Mouse (Mus musculus) c-Kit-negative CD71-positive TER-119-positive erythroid progenitor cells, embryonic 14.5 days (primary cell): ENCODE measurements around the gene Snx3.

Experiments
- DNase-seq: peaks from one replicate; pipeline ENCODE4 v3.0.0-alpha.2; 2013; ENCODE audit warnings: low read depth, low spot score

The Snx3 gene

DNA sequence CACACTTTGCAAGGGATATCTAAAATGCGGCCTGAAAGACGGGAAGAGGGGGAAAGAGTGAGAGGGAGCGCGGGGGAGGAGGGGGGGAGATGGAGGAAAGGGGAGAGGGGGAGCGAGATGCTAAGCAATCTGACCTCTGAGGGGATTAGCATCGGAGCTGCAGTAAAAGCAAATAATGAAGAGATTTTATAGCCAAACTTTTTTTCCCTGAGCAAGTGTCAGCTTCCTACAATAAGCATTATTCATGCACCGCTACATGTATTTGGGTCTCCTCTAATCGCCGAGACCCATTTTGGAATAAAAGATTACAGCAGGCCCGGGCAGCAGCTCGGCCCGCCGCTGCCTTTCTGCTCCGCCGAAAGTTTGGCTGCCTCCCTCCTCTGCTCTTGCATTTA, 76.4 kb downstream of the Snx3 start:
- DNase-seq: no peak

- DNase-seq: no peak
Measured at GRCm38 (mm10) chr10:42578698-42579474, 77.1 kb downstream of the Snx3 start.

- no peak for DNase-seq
Measured at GRCm38 (mm10) chr10:42579475-42580130, 77.8 kb downstream of the Snx3 start.

- DNase-seq: no peak
Measured at GRCm38 (mm10) chr10:42580131-42580950, 78.5 kb downstream of the Snx3 start.

DNA sequence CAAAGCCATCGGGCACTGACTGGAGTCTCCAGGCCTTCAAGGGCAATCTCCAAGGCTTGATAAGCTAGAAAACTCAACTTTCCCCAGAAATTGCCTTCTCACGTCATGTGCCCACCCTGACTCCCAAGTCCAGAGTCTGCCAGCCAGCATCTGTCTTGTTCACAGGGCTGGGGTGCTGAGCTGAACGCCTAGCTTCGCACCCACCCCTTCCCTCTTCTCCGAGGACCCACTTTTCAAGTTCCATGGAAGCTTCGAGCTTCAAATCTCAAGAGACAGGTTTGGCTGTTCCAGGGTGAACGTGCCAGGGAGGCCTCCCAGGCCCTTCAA, 79.1 kb downstream of the Snx3 start:
- no peak for DNase-seq

DNA sequence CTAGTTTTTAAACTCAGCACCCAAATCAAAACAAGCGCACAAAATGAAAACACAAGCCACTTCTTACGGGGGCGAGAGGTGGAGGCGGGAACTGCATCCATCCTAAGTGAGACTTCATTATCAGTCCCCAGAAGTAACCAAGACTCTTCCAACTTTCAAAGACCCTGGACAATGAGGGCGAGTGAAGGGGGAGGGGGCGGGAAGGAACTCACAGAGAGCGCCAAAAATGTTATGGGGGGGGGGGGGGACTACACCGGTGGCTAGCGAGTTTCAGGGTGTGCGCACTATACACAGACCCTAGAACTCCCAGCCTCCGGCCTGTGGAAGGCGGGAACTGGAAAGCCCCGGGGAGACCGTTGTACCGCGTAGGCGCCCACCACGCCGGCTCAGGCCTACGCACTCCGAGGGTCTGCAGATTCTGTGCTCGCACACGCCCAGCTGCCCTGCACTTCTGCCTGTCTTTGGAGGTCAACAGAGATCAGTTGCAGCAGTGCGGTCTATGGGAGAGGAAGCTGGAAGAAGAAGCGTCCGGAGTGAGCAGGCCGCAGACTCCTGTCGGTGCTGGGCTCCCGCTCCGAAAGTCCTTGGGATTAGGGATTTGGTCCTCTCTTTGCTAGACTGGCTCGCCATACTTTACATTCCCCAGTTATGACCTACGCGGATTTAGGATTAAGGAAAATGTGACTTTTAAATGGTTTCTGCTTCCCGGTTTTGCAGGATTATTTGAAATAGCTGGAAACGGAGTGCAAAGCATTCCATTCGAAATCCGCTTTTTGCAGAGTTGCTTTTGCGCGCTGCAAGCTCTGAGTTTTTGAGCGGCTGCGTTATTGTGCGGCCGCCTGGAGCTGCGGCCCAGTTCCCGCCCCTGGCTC, 80.1 kb downstream of the Snx3 start:
- DNase-seq: no peak

GRCm38 (mm10) chr10:42582566-42583110, 80.8 kb downstream of the Snx3 start:
- DNase-seq: no peak

DNA sequence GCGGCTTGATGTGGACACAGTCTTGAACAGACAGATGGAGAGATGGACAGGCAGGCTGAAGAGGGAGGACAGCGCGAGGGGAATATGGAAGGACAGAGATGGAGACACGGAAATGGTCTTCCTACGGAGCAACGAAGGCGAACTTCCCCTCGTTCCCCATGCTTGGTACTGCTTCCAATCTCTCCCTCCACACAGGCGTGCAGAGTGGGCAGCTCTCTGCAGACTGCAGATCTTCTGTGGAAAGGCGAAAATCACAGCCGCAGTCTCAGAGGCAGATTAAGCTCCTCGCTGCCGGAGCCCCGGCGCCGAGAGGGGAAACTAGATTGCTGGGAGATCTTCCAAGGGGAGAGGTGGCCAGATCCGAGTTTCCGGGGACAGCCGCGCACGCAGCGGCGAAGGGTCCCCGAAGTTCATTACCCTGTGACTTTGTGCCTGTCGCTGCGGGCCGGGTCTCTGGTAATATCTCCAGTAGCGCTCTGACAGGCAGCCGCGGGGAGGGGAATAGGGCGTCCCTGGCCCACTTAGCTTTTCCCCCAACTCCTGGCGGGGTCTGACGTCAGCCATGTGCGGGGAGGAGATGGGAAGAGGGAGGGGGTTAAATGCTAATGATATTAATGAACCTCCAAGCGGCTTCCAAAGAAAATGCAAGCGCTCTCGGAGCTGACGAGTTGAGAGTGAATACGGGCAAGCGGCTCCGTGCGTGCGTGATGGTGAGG, 81.5 kb downstream of the Snx3 start, which contains the start of the genes Nr2e1 and Ostm1:
Gene Nr2e1 (minus strand): TSS at position 476 of the 716 bp plus-strand sequence.
Gene Ostm1 (plus strand): TSS at position 666 of the 716 bp plus-strand sequence.
- DNase-seq: no peak

- no peak for DNase-seq
Measured at GRCm38 (mm10) chr10:42583902-42584435, 82.1 kb downstream of the Snx3 start.

DNA sequence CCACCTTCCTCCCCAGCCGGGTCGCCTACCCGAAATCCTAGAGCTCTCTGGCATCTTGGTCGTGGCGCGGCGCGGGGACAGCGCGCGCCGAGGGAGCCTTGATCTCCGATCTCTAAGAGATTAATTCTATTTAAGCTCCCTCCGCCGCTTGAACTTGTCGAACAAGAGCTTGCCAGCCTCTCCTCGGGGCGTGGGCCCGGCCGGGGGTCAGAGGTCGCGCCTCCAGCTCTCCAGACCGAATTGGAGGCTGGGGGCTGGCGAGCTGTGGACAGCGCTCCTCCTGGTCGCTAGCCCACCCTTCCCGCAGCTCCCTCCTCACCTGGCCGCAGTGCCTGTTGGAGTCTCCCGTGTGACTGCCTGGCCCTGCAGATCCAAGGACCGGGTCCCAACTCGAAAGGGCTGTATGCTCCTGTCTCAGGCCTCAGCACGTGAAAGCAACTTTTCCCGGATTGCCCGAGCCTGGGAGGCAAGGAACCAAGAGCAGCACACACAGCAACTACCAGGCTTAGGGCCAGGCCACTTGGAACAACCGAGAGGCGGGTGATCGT, 82.7 kb downstream of the Snx3 start:
- no peak for DNase-seq
